Mouse (Mus musculus) cerebellum, postnatal 25 days (tissue): Measurements from ENCODE around the gene Ddx4.

Experiments
- DNase-seq, 2 experiments: peaks; one replicate each; pipeline ENCODE4 v3.0.0; 2021; ENCODE audit warnings: mixed read lengths in 2 of 2

Ddx4 gene

DNA sequence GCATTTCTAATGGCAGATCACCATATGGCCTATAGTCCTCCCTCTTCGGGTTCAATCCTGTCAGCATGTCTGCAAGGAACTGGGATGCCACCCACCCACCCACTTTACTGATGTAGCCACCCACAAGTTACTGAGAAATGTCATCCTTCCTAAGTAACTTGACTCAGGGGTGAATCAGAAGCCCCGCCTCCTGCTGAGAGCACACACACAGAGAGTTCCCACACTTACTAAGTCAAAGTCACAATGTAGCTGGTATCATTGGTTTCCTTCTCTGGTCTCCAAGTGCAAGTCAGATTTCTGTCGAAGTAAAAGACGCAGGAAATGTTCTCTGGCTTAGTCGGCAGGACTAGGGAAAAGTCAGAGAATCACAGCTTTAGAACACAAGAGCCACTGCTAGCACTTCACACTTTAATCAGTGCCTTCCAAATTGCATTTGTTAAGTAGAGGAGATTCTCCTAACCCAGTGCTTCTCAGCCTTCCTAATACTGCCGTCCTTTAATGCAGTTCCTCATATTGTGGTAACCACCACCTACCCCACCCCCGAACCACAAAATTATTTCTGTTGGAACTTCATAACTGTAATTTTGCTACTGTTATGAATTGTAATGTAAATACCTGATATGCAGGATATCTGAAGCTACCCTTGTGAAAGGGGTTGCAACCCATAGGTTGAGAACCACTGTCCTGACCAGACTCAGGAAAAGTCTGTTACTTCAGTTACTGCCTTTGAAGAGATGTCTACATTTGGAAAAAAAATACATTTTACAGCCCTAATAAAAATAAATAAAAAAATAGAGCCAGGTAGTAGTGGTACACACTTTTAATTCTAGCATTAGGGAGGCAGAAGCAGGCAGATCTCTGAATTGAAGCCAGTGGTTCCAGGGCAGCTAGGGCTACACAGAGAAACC is 100.4 kb downstream of the Ddx4 start:
- no peak for DNase-seq
